Mouse (Mus musculus): Measurements from ENCODE around the gene Ceacam16.

- TF ChIP-seq POLR2A (IDR thresholded peaks at IDR 0.05; ENCODE audit: control insufficient read depth, extremely low read depth, insufficient read depth, low read length, poor library complexity) = no peak
- no peak for TF ChIP-seq CTCF (IDR thresholded peaks at IDR 0.05; ENCODE audit: borderline replicate concordance, control insufficient read depth, extremely low read depth, insufficient read depth, low read length, poor library complexity)
These were observed 51.7 kb downstream of the Ceacam16 start for GRCm38 (mm10) chr7:19809369-19809768.

All from thymus, adult 2 months (tissue).